In genomic region chr3:146030255-146030836, GRCm38 (mm10) we compare ENCODE assay signal across 19 mouse cellular contexts. TPM values are rescaled to one million over a fixed set of nuclear protein-coding genes. Genes with fewer than 3 reads are reported as not detected.
DNase-seq lines count a peak whose midpoint lies in the region; ATAC-seq and TF ChIP-seq lines count a peak whose summit lies in the region.
"Had no signal": no experiment of that assay in that cellular context is flagged by ENCODE, and none has a peak within 500 bp of the region (broad histone marks: within the 10 kb centered on the region; RNA-seq: fewer than 3 reads in every experiment).

No protein-coding gene starts in this region.

- TF ChIP-seq POLR2A in lung, adult 2 months (IDR thresholded peaks at IDR 0.05; ENCODE audit: borderline replicate concordance, extremely low read depth, low read depth, low read length): no peak

- H3K36me3 ChIP-seq in heart, embryonic 14.5 days (ENCODE audit: control insufficient read depth, insufficient read depth, low read length): no peaks in the 10 kb centered on the region
- H3K36me3 ChIP-seq in lung, postnatal 0 days (ENCODE audit: insufficient read depth, low read length): no peaks in the 10 kb centered on the region
- H3K36me3 ChIP-seq in midbrain, embryonic 15.5 days (replicated peaks): no peaks in the 10 kb centered on the region
- H3K36me3 ChIP-seq: embryonic facial prominence, embryonic 15.5 days; heart, embryonic 15.5 days; liver, embryonic 13.5 days had no signal

- H3K27me3 ChIP-seq in heart, embryonic 14.5 days (ENCODE audit: control insufficient read depth, insufficient read depth, low read length): no peaks in the 10 kb centered on the region
- H3K27me3 ChIP-seq in lung, postnatal 0 days (replicated peaks; ENCODE audit: insufficient read depth, low read length): no peaks in the 10 kb centered on the region
- H3K27me3 ChIP-seq in midbrain, embryonic 15.5 days (replicated peaks): no peaks in the 10 kb centered on the region
- H3K27me3 ChIP-seq: embryonic facial prominence, embryonic 15.5 days; heart, embryonic 15.5 days; liver, embryonic 13.5 days had no signal

- no peak overlapping the region for H3K4me3 ChIP-seq in heart, embryonic 14.5 days (ENCODE audit: control insufficient read depth in 1 of 2, insufficient read depth in 1 of 2, low read depth in 1 of 2, low read length in 2 of 2)
- H3K4me3 ChIP-seq in lung, postnatal 0 days (ENCODE audit: low read depth, low read length): no peak overlapping the region
- H3K4me3 ChIP-seq in lung, adult 2 months (replicated peaks; ENCODE audit: extremely low read depth, low read depth, low read length): no peak overlapping the region
- H3K4me3 ChIP-seq in midbrain, embryonic 15.5 days: no peak overlapping the region
- H3K4me3 ChIP-seq: embryonic facial prominence, embryonic 15.5 days; heart, embryonic 15.5 days; liver, embryonic 13.5 days had no signal

- H3K27ac ChIP-seq in heart, embryonic 14.5 days (replicated peaks in 1 of 2; ENCODE audit: control insufficient read depth in 1 of 2, insufficient read depth in 1 of 2, low read depth in 2 of 2, low read length in 2 of 2): peak overlapping the region in 1 of 2 experiments; percentile 2; a peak in 1 of 4 replicates
- no peak overlapping the region for H3K27ac ChIP-seq in lung, postnatal 0 days (ENCODE audit: low read length)
- peak overlapping the region; percentile 3; the same call in 1 of the 2 replicates for H3K27ac ChIP-seq in midbrain, embryonic 15.5 days
- H3K27ac ChIP-seq: embryonic facial prominence, embryonic 15.5 days; heart, embryonic 15.5 days had no signal

- intact Hi-C loops in heart, postnatal 14 days (cut with DNase I): no loop called here

- 6% methylated on average over 5 of the region's 5 CpGs for WGBS in heart, embryonic 14.5 days
- WGBS in lung, postnatal 0 days: 19% methylated on average over 5 of the region's 5 CpGs
- 25% methylated on average over 5 of the region's 5 CpGs for WGBS in lung, adult 2 months
- WGBS in midbrain, embryonic 15.5 days: 16% methylated on average over 5 of the region's 5 CpGs

- H3K9me3 ChIP-seq in heart, embryonic 14.5 days (ENCODE audit: control insufficient read depth, low read length): no peaks in the 10 kb centered on the region
- no peaks in the 10 kb centered on the region for H3K9me3 ChIP-seq in lung, postnatal 0 days (ENCODE audit: low read length)
- H3K9me3 ChIP-seq in midbrain, embryonic 15.5 days: no peaks in the 10 kb centered on the region
- H3K9me3 ChIP-seq: heart, embryonic 15.5 days; liver, embryonic 13.5 days had no signal

- peaks cover 6 to 24% of the 10 kb centered on the region in 2 experiments for H3K4me1 ChIP-seq in heart, embryonic 14.5 days (ENCODE audit: control insufficient read depth in 2 of 2, insufficient read depth in 2 of 2, low read length in 2 of 2)
- no peaks in the 10 kb centered on the region for H3K4me1 ChIP-seq in lung, postnatal 0 days (ENCODE audit: insufficient read depth, low read depth, low read length)
- peaks cover 2% of the 10 kb centered on the region; the same call in 1 of the 2 replicates for H3K4me1 ChIP-seq in lung, adult 2 months (ENCODE audit: control insufficient read depth, insufficient read depth, low read length)
- no peaks in the 10 kb centered on the region for H3K4me1 ChIP-seq in midbrain, embryonic 15.5 days
- H3K4me1 ChIP-seq: embryonic facial prominence, embryonic 15.5 days had no signal

- ATAC-seq in heart, embryonic 14.5 days (ENCODE audit: insufficient number of reproducible peaks, insufficient read depth, low FRiP score, low read depth): no peak; the same call in 1 of the 2 replicates
- ATAC-seq in lung, postnatal 0 days: no peak
- peak; percentile 78 for ATAC-seq in common myeloid progenitor, adult 5-6 weeks (replicated peaks; ENCODE audit: low read depth, poor library complexity, severe bottlenecking)
- peak; percentile 65; the same call in 1 of the 2 replicates for ATAC-seq in midbrain, embryonic 15.5 days (replicated peaks)

- H3K4me2 ChIP-seq in heart, embryonic 14.5 days (ENCODE audit: low read length): no peak overlapping the region
- no peak overlapping the region for H3K4me2 ChIP-seq in lung, postnatal 0 days (replicated peaks; ENCODE audit: low read depth, low read length)
- no peak overlapping the region for H3K4me2 ChIP-seq in midbrain, embryonic 15.5 days
- H3K4me2 ChIP-seq: embryonic facial prominence, embryonic 15.5 days; heart, embryonic 15.5 days; liver, embryonic 13.5 days had no signal

- no peak for DNase-seq in heart, postnatal 14 days
- no peak for DNase-seq in lung, postnatal 0 days (ENCODE audit: low spot score)
- no peak for DNase-seq in lung, adult 2 months
- no peak for DNase-seq in right cerebral cortex, postnatal 25 days
- DNase-seq in cerebellum, postnatal 4 days (ENCODE audit: low spot score in 2 of 2): no peak
- DNase-seq: cerebellum, adult 9-11 months; embryo, embryonic 11 days; gastrocnemius, postnatal 36 days; kidney, adult 9 months; kidney, postnatal 36 days; liver, embryonic 13.5 days; lung, postnatal 10 days; spleen, adult 18-20 months; thymus, postnatal 25 days had no signal

- TF ChIP-seq EP300 in lung, postnatal 0 days (IDR thresholded peaks at IDR 0.05): no peak

- no peak for TF ChIP-seq CTCF in lung, postnatal 0 days (IDR thresholded peaks at IDR 0.05)
- no peak for TF ChIP-seq CTCF in lung, adult 2 months (IDR thresholded peaks at IDR 0.05; ENCODE audit: insufficient read depth, low read length)

- H3K9ac ChIP-seq in heart, embryonic 14.5 days (ENCODE audit: low read length): 0 out of 2 replicates have a peak overlapping the region, but pooled peaks have one; percentile 10
- 0 out of 2 replicates have a peak overlapping the region, but pooled peaks have one; percentile 12 for H3K9ac ChIP-seq in lung, postnatal 0 days (replicated peaks; ENCODE audit: low read depth)
- no peak overlapping the region for H3K9ac ChIP-seq in midbrain, embryonic 15.5 days
- H3K9ac ChIP-seq: embryonic facial prominence, embryonic 15.5 days; heart, embryonic 15.5 days; liver, embryonic 13.5 days had no signal

RNA-seq across cellular contexts. Expression of gene Syde2, which starts 42.7 kb away (rescaled TPM):
- polyA plus RNA-seq in heart, embryonic 14.5 days (2014; fragmentation: Nextera tagmentation; extraction: Ambion mirVana): 12.7 and 12.8 TPM in 2 replicates
- 10 to 100 TPM; 21.5 to 25.4 TPM for total RNA-seq in heart, postnatal 14 days (2021)
- polyA plus RNA-seq in lung, postnatal 0 days (2015; fragmentation: Nextera tagmentation; extraction: Ambion mirVana): 2.6 and 3.1 TPM in 2 replicates
- polyA plus RNA-seq in lung, adult 2 months (2012; rRNA removed): 6.6 and 9.0 TPM in 2 replicates
- total RNA-seq in common myeloid progenitor, adult 5-6 weeks (2017): 11.8 and 14.1 TPM in 2 replicates
- polyA plus RNA-seq in midbrain, embryonic 15.5 days (2015; fragmentation: Nextera tagmentation; extraction: Ambion mirVana): 0.34 and 0.74 TPM in 2 replicates

Comparison
In these comparisons a context has a peak if more than half of its experiments do, and no peak if none do; other contexts are left out.
1. ATAC-seq: peak in common myeloid progenitor, adult 5-6 weeks (single experiment) and midbrain, embryonic 15.5 days (single experiment); none in heart, embryonic 14.5 days (single experiment) and lung, postnatal 0 days (single experiment).